Mouse (Mus musculus): ENCODE measurements at regions not wholly inside any gene's neighbourhood (a gene's known extent, or its start where the extent isn't known, plus 50 kb on each side); places are given as distances from the start of the nearest gene placed in this dataset.

DNA sequence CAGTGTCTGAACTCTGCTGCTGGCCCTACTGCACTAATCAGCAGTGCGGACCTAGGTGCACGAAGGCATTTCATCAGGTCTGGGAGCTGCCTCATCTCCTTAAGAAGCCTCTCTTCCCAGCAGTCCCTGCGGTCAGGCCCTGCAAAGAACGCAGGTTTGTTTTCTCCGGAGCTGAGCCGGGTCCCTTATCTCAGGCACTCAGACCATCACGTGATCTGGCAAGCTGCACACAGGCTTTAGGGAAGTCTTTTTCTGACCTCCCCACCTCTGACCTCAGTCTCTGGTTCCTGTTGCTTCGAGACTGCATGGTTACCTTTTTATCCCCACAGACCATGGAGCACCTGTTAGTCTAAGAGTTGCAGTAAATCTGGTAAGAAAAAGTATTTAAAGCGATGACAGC is 59.8 kb upstream of the Cpeb4 start:
- TF ChIP-seq CTCF (IDR thresholded peaks at IDR 0.05; ENCODE audit: low read depth, low read length) (no peak), POLR2A (IDR thresholded peaks at IDR 0.05; ENCODE audit: extremely low read depth, insufficient read depth, low read length) (no peak)

Measured in liver, adult 2 months (tissue).